Mouse (Mus musculus): ENCODE measurements around the gene Gm11549. TPM values are rescaled to one million over a fixed set of nuclear protein-coding genes. Genes with fewer than 3 reads are reported as not detected.

Gm11549 gene
- polyA plus RNA-seq, 1 experiment, result 0.19 TPM

DNA sequence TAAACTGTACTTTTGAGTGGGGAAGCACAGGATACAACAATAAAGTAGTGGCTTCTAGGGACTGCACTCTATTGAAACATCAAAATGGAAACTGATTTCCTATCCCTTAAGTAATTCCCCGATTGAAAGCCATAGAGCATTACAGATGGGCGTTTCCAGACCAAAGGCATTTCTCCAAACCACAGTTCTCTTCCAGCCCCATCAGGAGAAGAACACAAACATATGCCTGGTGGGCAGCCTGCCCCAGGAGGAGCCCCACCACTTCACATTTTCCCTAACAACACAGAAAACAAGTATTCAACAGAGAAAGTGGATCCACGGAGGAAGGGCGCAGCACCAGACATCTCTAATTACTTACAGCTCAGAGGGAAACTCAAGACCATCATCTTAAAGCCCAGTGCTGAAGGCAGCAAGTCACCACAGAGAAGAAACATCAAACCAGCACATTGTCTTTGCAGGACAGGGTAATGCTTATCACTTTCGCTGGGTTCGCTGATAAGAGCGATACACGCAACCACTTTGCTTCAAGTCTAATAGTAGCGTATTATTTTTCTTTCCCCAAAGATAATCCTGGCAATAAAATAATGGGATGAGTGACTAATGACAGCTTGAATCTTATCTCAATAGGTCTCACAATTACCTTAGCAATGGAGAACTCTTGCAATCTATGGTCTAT, 28.8 kb downstream of the Gm11549 start:
- H3K4me1 ChIP-seq (ENCODE audit: control insufficient read depth, insufficient read depth, low read length), result peaks cover 4% of the 10 kb centered on the region
- H3K27ac ChIP-seq (ENCODE audit: control insufficient read depth, insufficient read depth, low read depth, low read length), result no peak overlapping the region
- peak overlapping the region; percentile 49 for H3K4me3 ChIP-seq (ENCODE audit: control insufficient read depth, low read depth, low read length)
- no peak for TF ChIP-seq POLR2A (IDR thresholded peaks at IDR 0.05; ENCODE audit: control insufficient read depth, low read depth, low read length)
- TF ChIP-seq CTCF (IDR thresholded peaks at IDR 0.05; ENCODE audit: control insufficient read depth, insufficient read depth, insufficient replicate concordance, low read depth, low read length), result no peak
- H3K36me3 ChIP-seq (ENCODE audit: control insufficient read depth, insufficient read depth, low read length), result no peaks in the 10 kb centered on the region
- H3K27me3 ChIP-seq (ENCODE audit: control insufficient read depth, insufficient read depth, low read length), result no peaks in the 10 kb centered on the region

DNA sequence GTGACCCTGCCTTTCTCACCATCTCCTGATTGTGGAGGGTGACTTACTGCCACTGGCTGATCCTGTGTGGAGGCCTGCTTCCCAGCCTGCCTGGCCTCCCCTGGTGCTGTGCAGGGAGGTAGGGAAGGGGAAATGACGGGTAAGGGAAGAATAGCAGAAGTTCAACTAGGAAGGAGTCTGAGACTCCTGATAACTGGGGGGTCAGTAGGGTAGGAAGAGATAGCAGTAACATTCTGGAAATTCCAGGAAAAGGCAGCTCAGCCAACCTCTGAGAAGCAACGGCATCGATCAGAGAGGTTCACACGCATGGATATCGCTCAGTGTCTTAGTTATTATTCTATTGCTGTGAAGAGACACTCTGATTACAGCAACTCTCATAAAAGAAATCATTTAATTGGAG, 30.1 kb downstream of the Gm11549 start:
- H3K4me3 ChIP-seq (ENCODE audit: control insufficient read depth, low read depth, low read length), result no peak overlapping the region
- H3K4me1 ChIP-seq (ENCODE audit: control insufficient read depth, insufficient read depth, low read length), result peaks cover 2% of the 10 kb centered on the region
- H3K27me3 ChIP-seq (ENCODE audit: control insufficient read depth, insufficient read depth, low read length), result no peaks in the 10 kb centered on the region
- H3K27ac ChIP-seq (ENCODE audit: control insufficient read depth, insufficient read depth, low read depth, low read length), result no peak overlapping the region
- no peaks in the 10 kb centered on the region for H3K36me3 ChIP-seq (ENCODE audit: control insufficient read depth, insufficient read depth, low read length)
- no peak for TF ChIP-seq CTCF (IDR thresholded peaks at IDR 0.05; ENCODE audit: control insufficient read depth, insufficient read depth, insufficient replicate concordance, low read depth, low read length)
- TF ChIP-seq POLR2A (IDR thresholded peaks at IDR 0.05; ENCODE audit: control insufficient read depth, low read depth, low read length), result no peak

DNA sequence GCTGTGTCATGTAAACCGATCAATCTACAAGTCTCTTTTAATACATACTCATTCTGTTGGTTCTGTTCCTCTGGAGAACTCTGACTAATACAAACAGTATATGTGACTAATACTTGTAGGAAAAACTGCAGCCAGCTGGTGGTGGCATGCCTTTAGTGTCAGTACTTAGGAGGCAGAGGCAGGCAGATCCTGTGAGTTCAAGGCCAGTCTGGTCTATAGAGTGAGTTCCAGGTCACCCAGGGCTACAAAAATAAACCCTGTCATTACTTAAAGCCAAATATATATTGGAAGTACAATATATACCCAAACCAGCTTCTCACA, 32.1 kb downstream of the Gm11549 start:
- H3K27me3 ChIP-seq (ENCODE audit: control insufficient read depth, insufficient read depth, low read length), result no peaks in the 10 kb centered on the region
- no peak overlapping the region for H3K4me3 ChIP-seq (ENCODE audit: control insufficient read depth, low read depth, low read length)
- no peak for TF ChIP-seq POLR2A (IDR thresholded peaks at IDR 0.05; ENCODE audit: control insufficient read depth, low read depth, low read length)
- no peak for TF ChIP-seq CTCF (IDR thresholded peaks at IDR 0.05; ENCODE audit: control insufficient read depth, insufficient read depth, insufficient replicate concordance, low read depth, low read length)
- no peaks in the 10 kb centered on the region for H3K36me3 ChIP-seq (ENCODE audit: control insufficient read depth, insufficient read depth, low read length)
- H3K27ac ChIP-seq (ENCODE audit: control insufficient read depth, insufficient read depth, low read depth, low read length), result no peak overlapping the region
- no peaks in the 10 kb centered on the region; the same call in 1 of the 2 replicates for H3K4me1 ChIP-seq (ENCODE audit: control insufficient read depth, insufficient read depth, low read length)

DNA sequence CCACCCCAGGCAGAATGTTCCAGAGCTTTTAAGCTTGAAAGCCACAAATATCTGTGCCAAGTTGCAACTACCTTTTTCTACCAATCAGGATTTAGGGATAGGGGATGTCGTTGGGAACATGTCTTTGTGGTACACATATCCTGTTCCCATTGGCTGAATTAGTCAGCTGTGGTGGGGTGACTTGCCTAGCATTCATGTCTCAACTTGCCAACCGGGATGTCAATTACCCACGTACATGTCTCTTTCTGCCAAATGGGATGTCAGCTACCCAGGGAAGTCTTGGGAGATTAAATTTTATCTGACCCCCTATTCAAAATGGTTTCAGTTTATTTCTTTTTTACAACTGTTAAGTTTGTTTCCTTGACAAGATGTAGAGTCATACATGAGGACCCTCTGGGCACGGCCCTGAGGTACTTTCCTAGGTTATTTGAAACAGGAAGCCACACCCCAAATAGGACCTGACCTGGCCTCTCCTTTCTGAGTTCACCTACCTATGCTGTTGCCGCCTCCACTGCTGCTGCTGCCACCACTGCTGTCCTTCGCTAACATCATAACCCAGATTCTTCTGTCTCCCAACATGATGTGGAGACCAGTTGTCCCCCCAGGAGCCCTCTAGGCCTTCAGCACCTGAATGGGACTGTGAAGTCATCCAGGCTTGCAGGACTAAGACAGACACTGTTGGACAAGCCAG, 32.6 kb downstream of the Gm11549 start:
- TF ChIP-seq POLR2A (IDR thresholded peaks at IDR 0.05; ENCODE audit: control insufficient read depth, low read depth, low read length), result no peak
- Histone ChIP-seq H3K27me3 (ENCODE audit: control insufficient read depth, insufficient read depth, low read length) (no peaks in the 10 kb centered on the region), H3K4me3 (ENCODE audit: control insufficient read depth, low read depth, low read length) (no peak overlapping the region), H3K36me3 (ENCODE audit: control insufficient read depth, insufficient read depth, low read length) (no peaks in the 10 kb centered on the region), H3K4me1 (ENCODE audit: control insufficient read depth, insufficient read depth, low read length) (no peaks in the 10 kb centered on the region; the same call in 1 of the 2 replicates), H3K27ac (ENCODE audit: control insufficient read depth, insufficient read depth, low read depth, low read length) (no peak overlapping the region)

DNA sequence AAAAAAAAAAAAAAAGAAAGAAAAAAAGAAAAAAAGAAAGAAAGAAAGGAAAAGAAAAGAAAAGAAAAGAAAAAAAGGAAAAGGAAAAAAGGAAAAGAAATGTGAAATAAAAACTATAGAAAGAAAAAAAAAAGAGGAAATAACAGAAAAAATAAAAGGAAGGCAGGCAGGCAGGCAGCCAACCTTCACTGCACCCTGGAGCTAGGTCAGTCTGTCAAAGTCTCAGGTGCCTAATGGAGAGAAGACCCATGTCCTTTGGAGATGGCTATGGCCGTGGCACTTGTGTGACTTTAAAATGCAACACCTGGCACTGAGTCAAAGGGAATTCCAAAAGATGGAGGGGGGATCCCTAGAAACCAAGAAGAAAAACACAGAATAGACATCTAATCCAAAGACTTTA, 33.2 kb downstream of the Gm11549 start:
- H3K27ac ChIP-seq (ENCODE audit: control insufficient read depth, insufficient read depth, low read depth, low read length), result no peak overlapping the region
- H3K36me3 ChIP-seq (ENCODE audit: control insufficient read depth, insufficient read depth, low read length), result no peaks in the 10 kb centered on the region
- no peaks in the 10 kb centered on the region; the same call in 1 of the 2 replicates for H3K4me1 ChIP-seq (ENCODE audit: control insufficient read depth, insufficient read depth, low read length)
- H3K4me3 ChIP-seq (ENCODE audit: control insufficient read depth, low read depth, low read length), result no peak overlapping the region
- no peak for TF ChIP-seq POLR2A (IDR thresholded peaks at IDR 0.05; ENCODE audit: control insufficient read depth, low read depth, low read length)
- TF ChIP-seq CTCF (IDR thresholded peaks at IDR 0.05; ENCODE audit: control insufficient read depth, insufficient read depth, insufficient replicate concordance, low read depth, low read length), result no peak
- no peaks in the 10 kb centered on the region for H3K27me3 ChIP-seq (ENCODE audit: control insufficient read depth, insufficient read depth, low read length)

DNA sequence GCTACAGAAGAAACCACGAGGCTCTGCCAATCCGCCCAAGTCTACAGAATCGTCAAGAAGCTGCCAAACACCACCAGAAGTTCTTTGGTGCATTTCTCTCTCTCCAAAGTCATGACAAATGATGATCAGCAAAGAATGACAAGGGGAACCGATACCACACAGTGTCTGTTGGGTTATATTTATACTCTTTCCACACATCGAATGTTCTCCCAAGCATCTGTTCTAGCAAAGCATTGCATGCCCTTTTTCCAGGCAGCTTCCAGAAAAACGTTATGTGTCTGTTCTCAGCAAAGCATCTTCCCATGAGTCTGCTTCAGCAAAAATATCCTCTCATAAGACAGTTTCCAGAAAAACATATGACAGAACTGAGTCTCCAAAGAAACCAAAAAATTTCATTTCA, 34.7 kb downstream of the Gm11549 start:
- no peak overlapping the region for H3K4me3 ChIP-seq (ENCODE audit: control insufficient read depth, low read depth, low read length)
- H3K4me1 ChIP-seq (ENCODE audit: control insufficient read depth, insufficient read depth, low read length), result no peaks in the 10 kb centered on the region
- no peaks in the 10 kb centered on the region for H3K27me3 ChIP-seq (ENCODE audit: control insufficient read depth, insufficient read depth, low read length)
- H3K27ac ChIP-seq (ENCODE audit: control insufficient read depth, insufficient read depth, low read depth, low read length), result no peak overlapping the region
- TF ChIP-seq CTCF (IDR thresholded peaks at IDR 0.05; ENCODE audit: control insufficient read depth, insufficient read depth, insufficient replicate concordance, low read depth, low read length) (no peak), POLR2A (IDR thresholded peaks at IDR 0.05; ENCODE audit: control insufficient read depth, low read depth, low read length) (no peak)
- no peaks in the 10 kb centered on the region for H3K36me3 ChIP-seq (ENCODE audit: control insufficient read depth, insufficient read depth, low read length)

DNA sequence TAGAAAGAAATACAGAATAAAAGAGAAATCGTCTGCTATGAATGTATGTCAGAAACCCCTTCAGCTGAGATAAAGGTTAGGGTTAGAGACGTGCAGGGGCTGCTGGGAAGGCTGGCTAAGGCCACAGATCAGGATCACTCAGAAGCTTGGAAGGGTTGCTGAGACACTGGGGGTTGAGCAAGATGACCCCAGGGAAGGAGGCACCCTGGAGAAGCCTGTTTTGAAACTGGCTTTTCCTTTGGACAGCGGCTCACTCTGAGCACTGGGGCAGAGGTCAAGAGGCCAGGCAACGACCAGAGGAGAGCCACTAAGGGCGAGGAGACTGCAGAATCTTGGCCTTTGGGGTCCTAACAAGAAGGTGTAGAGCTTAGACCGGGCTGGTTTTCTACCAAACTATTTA, 35.4 kb downstream of the Gm11549 start:
- Histone ChIP-seq H3K4me3 (ENCODE audit: control insufficient read depth, low read depth, low read length) (no peak overlapping the region), H3K27ac (ENCODE audit: control insufficient read depth, insufficient read depth, low read depth, low read length) (no peak overlapping the region), H3K36me3 (ENCODE audit: control insufficient read depth, insufficient read depth, low read length) (no peaks in the 10 kb centered on the region), H3K27me3 (ENCODE audit: control insufficient read depth, insufficient read depth, low read length) (no peaks in the 10 kb centered on the region), H3K4me1 (ENCODE audit: control insufficient read depth, insufficient read depth, low read length) (no peaks in the 10 kb centered on the region)
- TF ChIP-seq CTCF (IDR thresholded peaks at IDR 0.05; ENCODE audit: control insufficient read depth, insufficient read depth, insufficient replicate concordance, low read depth, low read length) (no peak), POLR2A (IDR thresholded peaks at IDR 0.05; ENCODE audit: control insufficient read depth, low read depth, low read length) (no peak)
